ENCODE assay signal across 9 mouse cellular contexts in genomic region chr1:35388181-35388580, GRCm38 (mm10).
DNase-seq lines count a peak whose midpoint lies in the region; ATAC-seq and TF ChIP-seq lines count a peak whose summit lies in the region.
"Had no signal": no experiment of that assay in that cellular context is flagged by ENCODE, and none has a peak within 500 bp of the region (broad histone marks: within the 10 kb centered on the region; RNA-seq: fewer than 3 reads in every experiment).

No protein-coding gene starts in this region.

- intact Hi-C loops in heart, postnatal 10 days (cut with DNase I) = loop anchor here (10.0 kb wide), 3 partner anchors 353 to 747 kb away; partner anchors contain the start of gene Hs6st1

- no peak for TF ChIP-seq POLR2A in CH12.LX (IDR thresholded peaks at IDR 0.05; ENCODE audit: low read depth, low read length)
- no peak for TF ChIP-seq POLR2A in brain, embryonic 14.5 days (IDR thresholded peaks at IDR 0.05; ENCODE audit: borderline replicate concordance, extremely low read depth, insufficient read depth, insufficient read length, poor library complexity, severe bottlenecking)

- no peak overlapping the region for H3K4me2 ChIP-seq in heart, embryonic 12.5 days
- H3K4me2 ChIP-seq in CH12.LX (ENCODE audit: insufficient read depth, low read depth, poor library complexity, severe bottlenecking) = no peak overlapping the region
- no peak overlapping the region for H3K4me2 ChIP-seq in forebrain, embryonic 14.5 days (ENCODE audit: low read length)
- H3K4me2 ChIP-seq: limb, embryonic 13.5 days had no signal

- no peaks in the 10 kb centered on the region for H3K4me1 ChIP-seq in heart, embryonic 12.5 days (replicated peaks)
- H3K4me1 ChIP-seq in CH12.LX (ENCODE audit: control insufficient read depth in 1 of 2, insufficient read depth in 2 of 2) = peaks cover 0 to 4% of the 10 kb centered on the region in 2 experiments; a peak in 1 of 4 replicates
- H3K4me1 ChIP-seq in forebrain, embryonic 14.5 days (ENCODE audit: control insufficient read depth, insufficient read depth, low read length) = no peaks in the 10 kb centered on the region
- H3K4me1 ChIP-seq: limb, embryonic 13.5 days had no signal

- H3K27ac ChIP-seq in heart, embryonic 12.5 days (ENCODE audit: poor library complexity, severe bottlenecking) = no peak overlapping the region
- no peak overlapping the region for H3K27ac ChIP-seq in CH12.LX (ENCODE audit: insufficient read depth, low read depth)
- H3K27ac ChIP-seq in forebrain, embryonic 14.5 days (ENCODE audit: low read depth, low read length) = no peak overlapping the region
- H3K27ac ChIP-seq: limb, embryonic 13.5 days had no signal

- H3K9ac ChIP-seq in heart, embryonic 12.5 days = no peak overlapping the region
- H3K9ac ChIP-seq in CH12.LX (ENCODE audit: insufficient read depth, low read depth) = no peak overlapping the region
- no peak overlapping the region for H3K9ac ChIP-seq in forebrain, embryonic 14.5 days (ENCODE audit: low read length)
- H3K9ac ChIP-seq: limb, embryonic 13.5 days had no signal

- peak; percentile 77 to 78 for TF ChIP-seq CTCF in CH12.LX (conservative IDR thresholded peaks at IDR 0.05 in 1 of 2, IDR thresholded peaks at IDR 0.05 in 1 of 2; ENCODE audit: low read depth in 2 of 2, low read length in 2 of 2)
- TF ChIP-seq CTCF in brain, embryonic 14.5 days (IDR thresholded peaks at IDR 0.05; ENCODE audit: borderline replicate concordance, extremely low read depth, insufficient read depth, insufficient read length) = peak; percentile 69; the same call in 1 of the 2 replicates

- no peaks in the 10 kb centered on the region for H3K9me3 ChIP-seq in heart, embryonic 12.5 days (replicated peaks)
- no peaks in the 10 kb centered on the region for H3K9me3 ChIP-seq in CH12.LX (replicated peaks; ENCODE audit: low read length)
- H3K9me3 ChIP-seq in forebrain, embryonic 14.5 days (replicated peaks; ENCODE audit: control insufficient read depth, low read length) = no peaks in the 10 kb centered on the region
- H3K9me3 ChIP-seq: limb, embryonic 13.5 days had no signal

- WGBS in heart, embryonic 12.5 days = 32% methylated on average over 6 of the region's 6 CpGs
- WGBS in forebrain, embryonic 14.5 days = 36% methylated on average over 6 of the region's 6 CpGs

- peak; percentile 40 for TF ChIP-seq RAD21 in CH12.LX (IDR thresholded peaks at IDR 0.05; ENCODE audit: low read depth, low read length)

- H3K79me2 ChIP-seq in CH12.LX (replicated peaks; ENCODE audit: control insufficient read depth, extremely low read depth, insufficient read depth, poor library complexity, severe bottlenecking) = no peaks in the 10 kb centered on the region

- no peak for TF ChIP-seq EP300 in CH12.LX (IDR thresholded peaks at IDR 0.05; ENCODE audit: low read length)

- ATAC-seq in heart, embryonic 12.5 days (ENCODE audit: insufficient number of reproducible peaks, low FRiP score) = no peak
- 0 out of 2 replicates have a peak, but pooled peaks have one; percentile 50 for ATAC-seq in forebrain, embryonic 14.5 days

- H3K36me3 ChIP-seq in heart, embryonic 12.5 days = no peaks in the 10 kb centered on the region
- H3K36me3 ChIP-seq in CH12.LX (replicated peaks in 1 of 2; ENCODE audit: control insufficient read depth in 1 of 2, insufficient read depth in 1 of 2, low read length in 1 of 2) = no peaks in the 10 kb centered on the region
- no peaks in the 10 kb centered on the region for H3K36me3 ChIP-seq in forebrain, embryonic 14.5 days (ENCODE audit: control insufficient read depth, insufficient read depth, low read length)
- H3K36me3 ChIP-seq: limb, embryonic 13.5 days had no signal

- dilution Hi-C loops in CH12.LX (cut with MboI; ENCODE audit: extremely low pct_ligation_motif_present, extremely low pct_unique_long_range_greater_than_20kb, low sequenced_read_pairs) = no loop called here

- H3K4me3 ChIP-seq in heart, embryonic 12.5 days = no peak overlapping the region
- no peak overlapping the region for H3K4me3 ChIP-seq in CH12.LX (replicated peaks in 1 of 3; ENCODE audit: low read depth in 2 of 3, low read length in 2 of 3, poor library complexity in 1 of 3)
- no peak overlapping the region for H3K4me3 ChIP-seq in forebrain, embryonic 14.5 days (ENCODE audit: low read depth, low read length)
- H3K4me3 ChIP-seq: limb, embryonic 13.5 days had no signal

- no peaks in the 10 kb centered on the region for H3K27me3 ChIP-seq in heart, embryonic 12.5 days (replicated peaks)
- no peaks in the 10 kb centered on the region for H3K27me3 ChIP-seq in CH12.LX (replicated peaks)
- no peaks in the 10 kb centered on the region for H3K27me3 ChIP-seq in forebrain, embryonic 14.5 days (replicated peaks; ENCODE audit: control insufficient read depth, insufficient read depth, low read length)
- H3K27me3 ChIP-seq: limb, embryonic 13.5 days had no signal

- DNase-seq in heart, postnatal 10 days = peak; percentile 25 to 39
- peak; percentile 58 for DNase-seq in CH12.LX (ENCODE audit: extremely low read depth)
- peak; percentile 75 for DNase-seq in brain, embryonic 14.5 days (ENCODE audit: low read depth)
- peak; percentile 68 for DNase-seq in forebrain, embryonic 14.5 days (ENCODE audit: low spot score)
- DNase-seq in layer of hippocampus, adult 18-20 months (ENCODE audit: low spot score in 2 of 2) = peak; percentile 12 to 78
- peak; percentile 64 for DNase-seq in mesoderm, embryonic 11.5 days (ENCODE audit: low read depth, low spot score)
- DNase-seq in MN1 (ENCODE audit: low spot score) = no peak

- in situ Hi-C loops in CH12.LX (cut with MboI; ENCODE audit: low pct_ligation_motif_present, low pct_unique_long_range_greater_than_20kb, low sequenced_read_pairs) = no loop called here

TF ChIP-seq in CH12.LX, 34 proteins besides CTCF, POLR2A, EP300 and RAD21:
- TF ChIP-seq TCF12 (IDR thresholded peaks at IDR 0.05; ENCODE audit: low read depth, low read length) (no peak), SMC3 (IDR thresholded peaks at IDR 0.05; ENCODE audit: low read depth, low read length) (peak; percentile 46), TBP (conservative IDR thresholded peaks at IDR 0.05; ENCODE audit: low read depth, low read length) (no peak), ZMIZ1 (IDR thresholded peaks at IDR 0.05; ENCODE audit: low read depth, low read length) (no peak), MAZ (IDR thresholded peaks at IDR 0.05; ENCODE audit: low read depth, low read length) (no peak), PAX5 (IDR thresholded peaks at IDR 0.05; ENCODE audit: low read length) (no peak), GABPA (IDR thresholded peaks at IDR 0.05; ENCODE audit: insufficient replicate concordance, low read depth, low read length) (no peak)
